Mouse (Mus musculus): ENCODE data around the gene BC024978. TPM values are rescaled to one million over a fixed set of nuclear protein-coding genes. Genes with fewer than 3 reads are reported as not detected.
A peak's percentile ranks its signal among the peaks of the same experiment; 100 is the strongest.

The BC024978 gene
- polyA plus RNA-seq, 1 experiment = 18.8 TPM

DNA sequence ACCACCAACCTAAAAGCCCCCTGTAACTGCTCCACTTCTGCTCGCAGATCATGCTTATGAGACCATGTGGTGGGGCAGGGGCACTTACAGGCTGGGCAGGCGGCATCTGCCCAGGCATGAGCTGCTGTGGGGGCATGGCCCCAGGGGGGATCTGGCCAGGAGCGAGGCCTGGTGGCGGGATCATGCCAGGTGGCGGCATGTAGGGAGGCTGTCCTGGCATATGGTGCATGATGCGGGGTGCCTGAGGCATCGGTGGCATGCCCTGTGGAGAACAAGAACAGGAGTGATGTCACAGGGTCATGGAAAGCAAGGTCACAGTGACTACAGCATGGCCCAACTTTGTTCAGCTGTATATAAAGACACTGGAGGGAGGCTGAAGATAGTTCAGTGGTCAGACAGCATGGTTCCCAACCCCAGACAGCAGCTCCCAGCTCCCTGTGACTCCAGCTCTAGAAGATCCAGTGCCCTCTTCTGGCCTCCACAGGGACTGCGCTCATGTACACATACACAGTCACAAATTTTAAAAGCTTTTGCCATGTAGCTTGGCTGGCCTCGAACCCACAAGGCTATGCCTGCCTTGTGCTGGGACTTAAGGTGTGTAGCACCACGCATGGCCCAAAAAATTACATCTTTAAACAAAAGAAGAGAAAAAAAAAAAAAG lies 6.2 kb upstream of the BC024978 start:
- WGBS = 44% methylated on average over 10 of the region's 10 CpGs
- no peak for DNase-seq
- TF ChIP-seq CTCF (IDR thresholded peaks at IDR 0.05; ENCODE audit: borderline replicate concordance, insufficient read depth, low read depth, low read length) = peak; percentile 21; the same call in 1 of the 2 replicates
- no peak for TF ChIP-seq POLR2A (IDR thresholded peaks at IDR 0.05; ENCODE audit: borderline replicate concordance, insufficient read depth, low read length)
- Histone ChIP-seq H3K27ac (ENCODE audit: insufficient read depth, low read length) (no peak overlapping the region), H3K4me1 (ENCODE audit: control insufficient read depth, insufficient read depth, low read length) (no peaks in the 10 kb centered on the region), H3K4me3 (replicated peaks; ENCODE audit: insufficient read depth, low read depth, low read length) (no peak overlapping the region), H3K27me3 (ENCODE audit: control insufficient read depth, insufficient read depth, low read length) (no peaks in the 10 kb centered on the region)

DNA sequence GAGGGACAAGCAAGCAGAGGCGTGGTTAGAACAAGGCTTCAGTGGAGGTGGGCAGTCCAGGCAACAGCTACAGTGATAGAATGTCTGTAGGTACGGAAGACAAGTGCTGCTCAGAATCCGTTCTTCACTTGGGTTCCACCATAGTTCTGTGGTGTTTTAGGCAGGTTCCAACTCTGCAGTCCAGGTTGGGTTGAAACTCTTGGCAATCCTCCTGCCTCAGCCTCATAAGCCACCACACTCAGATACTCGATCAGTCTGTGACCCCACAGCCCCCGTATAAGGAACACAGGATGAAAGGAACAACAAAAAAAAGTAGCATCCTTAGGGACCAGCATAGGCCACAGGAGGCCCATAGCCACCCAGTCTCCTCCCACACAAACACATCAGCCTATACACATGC lies 3.1 kb upstream of the BC024978 start:
- H3K4me1 ChIP-seq (ENCODE audit: control insufficient read depth, insufficient read depth, low read length) = no peaks in the 10 kb centered on the region; the same call in 1 of the 2 replicates
- H3K27ac ChIP-seq (ENCODE audit: insufficient read depth, low read length) = no peak overlapping the region
- TF ChIP-seq POLR2A (IDR thresholded peaks at IDR 0.05; ENCODE audit: borderline replicate concordance, insufficient read depth, low read length) (no peak), CTCF (IDR thresholded peaks at IDR 0.05; ENCODE audit: borderline replicate concordance, insufficient read depth, low read depth, low read length) (no peak)
- DNase-seq = no peak
- no peaks in the 10 kb centered on the region for H3K27me3 ChIP-seq (ENCODE audit: control insufficient read depth, insufficient read depth, low read length)
- no peak overlapping the region for H3K4me3 ChIP-seq (replicated peaks; ENCODE audit: insufficient read depth, low read depth, low read length)
- WGBS = 92% methylated on average over 5 of the region's 5 CpGs

DNA sequence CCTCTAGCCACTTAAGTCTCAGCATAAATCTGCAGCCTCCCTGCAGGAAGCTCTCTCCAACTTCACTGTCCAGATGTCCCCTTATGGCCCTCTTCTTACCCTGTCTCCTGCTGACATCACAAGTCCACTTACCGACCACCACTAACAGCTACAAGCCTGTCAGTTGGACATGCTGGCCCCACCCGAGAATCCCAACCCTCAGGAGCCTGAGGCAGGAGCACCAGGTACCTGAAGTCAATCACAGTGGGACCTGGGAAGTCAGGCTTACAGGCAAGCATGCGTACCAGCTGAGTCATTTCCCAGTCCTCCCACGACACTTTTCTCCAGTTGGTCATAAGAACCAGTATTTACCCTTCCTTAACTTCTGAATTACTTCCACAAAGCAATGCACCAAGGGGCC lies 1.9 kb upstream of the BC024978 start:
- no peak for TF ChIP-seq CTCF (IDR thresholded peaks at IDR 0.05; ENCODE audit: borderline replicate concordance, insufficient read depth, low read depth, low read length)
- TF ChIP-seq POLR2A (IDR thresholded peaks at IDR 0.05; ENCODE audit: borderline replicate concordance, insufficient read depth, low read length) = no peak
- no peak for DNase-seq
- no peaks in the 10 kb centered on the region for H3K27me3 ChIP-seq (ENCODE audit: control insufficient read depth, insufficient read depth, low read length)
- WGBS = 69% methylated on average over 4 of the region's 4 CpGs
- no peaks in the 10 kb centered on the region; the same call in 1 of the 2 replicates for H3K4me1 ChIP-seq (ENCODE audit: control insufficient read depth, insufficient read depth, low read length)
- H3K4me3 ChIP-seq (replicated peaks; ENCODE audit: insufficient read depth, low read depth, low read length) = no peak overlapping the region
- no peak overlapping the region for H3K27ac ChIP-seq (ENCODE audit: insufficient read depth, low read length)

DNA sequence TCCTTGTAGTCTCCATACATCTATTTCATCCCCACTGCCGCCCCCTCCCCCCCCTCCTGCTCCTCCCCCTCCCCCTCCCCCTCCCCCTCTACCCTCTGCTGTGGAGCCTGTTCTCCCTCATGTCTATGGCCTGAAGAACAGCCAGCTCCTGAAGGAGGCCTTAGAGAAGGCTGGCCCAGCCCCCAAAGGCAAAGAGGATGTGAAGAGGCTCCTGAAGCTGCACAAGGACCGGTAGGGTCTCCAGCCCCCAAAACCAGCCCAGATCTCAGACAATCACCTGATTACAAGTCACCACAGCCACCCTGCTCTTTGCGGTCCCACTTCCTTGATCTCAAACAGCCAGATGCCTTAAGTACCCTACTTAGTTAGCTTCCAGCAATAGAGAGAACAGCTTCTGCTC lies 1.6 kb downstream of the BC024978 start:
- DNase-seq = no peak
- Histone ChIP-seq H3K27me3 (ENCODE audit: control insufficient read depth, insufficient read depth, low read length) (no peaks in the 10 kb centered on the region), H3K27ac (ENCODE audit: insufficient read depth, low read length) (no peak overlapping the region), H3K4me1 (ENCODE audit: control insufficient read depth, insufficient read depth, low read length) (no peaks in the 10 kb centered on the region; the same call in 1 of the 2 replicates), H3K4me3 (replicated peaks; ENCODE audit: insufficient read depth, low read depth, low read length) (no peak overlapping the region)
- 83% methylated on average over 3 of the region's 3 CpGs for whole genome bisulfite sequencing
- no peak for TF ChIP-seq POLR2A (IDR thresholded peaks at IDR 0.05; ENCODE audit: borderline replicate concordance, insufficient read depth, low read length)
- TF ChIP-seq CTCF (IDR thresholded peaks at IDR 0.05; ENCODE audit: borderline replicate concordance, insufficient read depth, low read depth, low read length) = no peak

DNA sequence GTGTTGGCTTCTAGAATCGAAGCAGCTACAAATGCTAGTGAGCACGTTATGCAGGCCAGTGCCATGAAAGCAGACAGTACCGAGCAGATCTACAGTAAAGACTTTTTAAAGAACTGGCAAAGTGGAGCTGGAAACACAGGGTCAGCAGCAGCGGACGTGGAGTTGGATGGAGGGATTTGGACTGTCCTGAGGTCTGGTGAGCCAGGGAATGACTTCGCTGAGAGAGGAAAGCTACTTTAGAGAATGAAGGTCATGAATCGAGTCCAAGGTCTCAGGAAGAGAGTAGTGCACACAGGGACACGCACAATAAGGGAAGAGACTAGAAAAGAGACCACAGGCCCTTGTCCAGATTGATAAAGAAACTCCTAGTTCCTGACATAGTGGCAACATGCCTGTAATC lies 2.1 kb downstream of the BC024978 start:
- H3K4me3 ChIP-seq (replicated peaks; ENCODE audit: insufficient read depth, low read depth, low read length) = no peak overlapping the region
- no peaks in the 10 kb centered on the region; the same call in 1 of the 2 replicates for H3K4me1 ChIP-seq (ENCODE audit: control insufficient read depth, insufficient read depth, low read length)
- TF ChIP-seq CTCF (IDR thresholded peaks at IDR 0.05; ENCODE audit: borderline replicate concordance, insufficient read depth, low read depth, low read length) = no peak
- no peak for TF ChIP-seq POLR2A (IDR thresholded peaks at IDR 0.05; ENCODE audit: borderline replicate concordance, insufficient read depth, low read length)
- 92% methylated on average over 8 of the region's 8 CpGs for WGBS
- no peak for DNase-seq
- H3K27ac ChIP-seq (ENCODE audit: insufficient read depth, low read length) = no peak overlapping the region
- no peaks in the 10 kb centered on the region for H3K27me3 ChIP-seq (ENCODE audit: control insufficient read depth, insufficient read depth, low read length)

DNA sequence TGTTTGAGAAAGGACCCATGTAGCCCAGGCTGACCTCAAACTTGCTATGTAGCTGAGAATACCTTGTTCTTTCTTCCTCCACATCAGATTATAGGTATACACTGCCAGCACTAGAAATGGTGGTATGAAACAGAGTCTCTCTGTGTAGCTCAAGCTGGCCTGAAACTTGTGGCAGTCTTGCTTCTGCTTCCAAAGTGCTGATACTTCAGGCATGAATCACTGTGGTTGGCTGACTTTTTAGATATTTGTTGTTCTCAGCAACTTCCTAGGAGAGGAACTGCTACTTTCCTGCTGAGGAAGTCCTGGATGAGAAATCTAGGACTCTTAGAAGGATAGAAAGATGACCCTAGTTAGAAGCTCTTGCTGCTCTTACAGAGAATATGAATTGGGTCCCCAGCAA lies 2.8 kb downstream of the BC024978 start:
- no peak for TF ChIP-seq POLR2A (IDR thresholded peaks at IDR 0.05; ENCODE audit: borderline replicate concordance, insufficient read depth, low read length)
- TF ChIP-seq CTCF (IDR thresholded peaks at IDR 0.05; ENCODE audit: borderline replicate concordance, insufficient read depth, low read depth, low read length) = no peak
- H3K4me1 ChIP-seq (ENCODE audit: control insufficient read depth, insufficient read depth, low read length) = peaks cover 2% of the 10 kb centered on the region; the same call in 1 of the 2 replicates
- H3K27me3 ChIP-seq (ENCODE audit: control insufficient read depth, insufficient read depth, low read length) = no peaks in the 10 kb centered on the region
- no peak for DNase-seq
- H3K27ac ChIP-seq (ENCODE audit: insufficient read depth, low read length) = no peak overlapping the region
- no peak overlapping the region for H3K4me3 ChIP-seq (replicated peaks; ENCODE audit: insufficient read depth, low read depth, low read length)

DNA sequence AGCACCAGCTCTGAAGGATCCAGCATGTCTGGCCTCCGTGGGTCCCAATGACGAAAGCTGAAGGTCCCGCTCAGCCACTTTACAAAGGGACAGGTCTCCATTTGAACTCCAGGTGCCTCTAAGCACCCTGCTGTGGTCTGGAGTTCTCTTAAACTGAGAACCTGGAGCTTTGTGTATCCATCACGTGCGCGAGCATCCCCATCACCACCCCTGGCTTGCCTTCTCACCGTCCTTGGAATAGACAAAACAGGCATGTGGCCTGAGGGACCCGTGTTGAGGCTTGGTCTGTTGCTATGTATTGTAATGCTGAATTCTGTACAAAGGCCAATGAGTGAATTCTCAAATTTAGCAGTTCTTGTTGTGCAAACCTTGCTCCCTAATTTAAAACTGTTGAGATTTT lies 3.2 kb downstream of the BC024978 start:
- no peak overlapping the region for H3K4me3 ChIP-seq (replicated peaks; ENCODE audit: insufficient read depth, low read depth, low read length)
- no peaks in the 10 kb centered on the region for H3K27me3 ChIP-seq (ENCODE audit: control insufficient read depth, insufficient read depth, low read length)
- no peak for DNase-seq
- TF ChIP-seq POLR2A (IDR thresholded peaks at IDR 0.05; ENCODE audit: borderline replicate concordance, insufficient read depth, low read length) = no peak
- no peak for TF ChIP-seq CTCF (IDR thresholded peaks at IDR 0.05; ENCODE audit: borderline replicate concordance, insufficient read depth, low read depth, low read length)
- WGBS = 92% methylated on average over 8 of the region's 8 CpGs
- peaks cover 6% of the 10 kb centered on the region for H3K4me1 ChIP-seq (ENCODE audit: control insufficient read depth, insufficient read depth, low read length)
- no peak overlapping the region for H3K27ac ChIP-seq (ENCODE audit: insufficient read depth, low read length)

DNA sequence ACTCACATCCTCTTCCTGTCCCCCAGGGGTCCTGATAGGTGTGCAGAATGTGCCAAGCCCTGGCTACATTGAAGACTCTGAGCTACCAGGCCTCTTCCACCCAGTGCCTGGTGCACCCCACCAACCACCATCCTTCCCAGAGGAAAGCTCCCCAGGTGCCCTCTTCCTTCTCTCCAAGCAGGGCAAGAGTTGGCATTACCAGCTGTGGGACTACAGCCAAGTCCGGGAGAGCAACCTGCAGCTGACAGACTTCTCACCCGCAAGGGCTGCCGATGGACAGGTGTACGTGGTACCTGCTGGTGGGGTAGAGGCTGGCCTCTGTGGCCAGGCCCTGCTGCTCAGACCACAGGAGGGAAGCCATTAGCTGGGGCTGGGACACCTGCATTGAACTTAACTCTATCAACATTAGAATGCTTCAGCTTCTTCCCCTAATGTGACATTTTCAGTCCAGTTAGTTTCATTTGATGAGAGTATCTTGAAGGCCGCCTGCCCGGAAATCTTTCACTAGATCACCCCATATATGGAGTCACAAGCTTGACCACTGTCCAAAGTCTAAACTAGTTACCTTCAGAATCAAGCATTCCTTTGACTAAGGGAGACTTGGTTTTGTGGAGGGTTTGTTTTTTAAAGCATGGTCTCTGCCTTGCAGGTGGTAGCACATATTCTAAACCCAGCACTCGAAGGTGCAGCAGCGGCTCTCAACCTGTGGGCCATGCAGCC lies 8.3 kb downstream of the BC024978 start:
- Histone ChIP-seq H3K4me3 (replicated peaks; ENCODE audit: insufficient read depth, low read depth, low read length) (no peak overlapping the region), H3K27me3 (ENCODE audit: control insufficient read depth, insufficient read depth, low read length) (no peaks in the 10 kb centered on the region), H3K27ac (ENCODE audit: insufficient read depth, low read length) (peak overlapping the region; percentile 20), H3K4me1 (ENCODE audit: control insufficient read depth, insufficient read depth, low read length) (peaks cover 11% of the 10 kb centered on the region)
- no peak for TF ChIP-seq CTCF (IDR thresholded peaks at IDR 0.05; ENCODE audit: borderline replicate concordance, insufficient read depth, low read depth, low read length)
- no peak for TF ChIP-seq POLR2A (IDR thresholded peaks at IDR 0.05; ENCODE audit: borderline replicate concordance, insufficient read depth, low read length)
- DNase-seq = peak; percentile 57 to 67
- 50% methylated on average over 8 of the region's 8 CpGs for WGBS

Measured in cerebellum, adult 2 months (tissue).